Mouse (Mus musculus) urinary bladder, postnatal 36 days (tissue): Measurements from ENCODE around the gene Mrpl37.
"Not testable (repeated sequence)": the region's sequence is repeated elsewhere in the genome, so short reads cannot be mapped to it uniquely, and the experiment has no call there.

ENCODE experiments used
- DNase-seq, 2 experiments: peaks; one replicate each; pipeline ENCODE4 v3.0.0; 2022; ENCODE audit warnings: low spot score in 2 of 2, mixed read lengths in 1 of 2

Mrpl37 gene

DNA sequence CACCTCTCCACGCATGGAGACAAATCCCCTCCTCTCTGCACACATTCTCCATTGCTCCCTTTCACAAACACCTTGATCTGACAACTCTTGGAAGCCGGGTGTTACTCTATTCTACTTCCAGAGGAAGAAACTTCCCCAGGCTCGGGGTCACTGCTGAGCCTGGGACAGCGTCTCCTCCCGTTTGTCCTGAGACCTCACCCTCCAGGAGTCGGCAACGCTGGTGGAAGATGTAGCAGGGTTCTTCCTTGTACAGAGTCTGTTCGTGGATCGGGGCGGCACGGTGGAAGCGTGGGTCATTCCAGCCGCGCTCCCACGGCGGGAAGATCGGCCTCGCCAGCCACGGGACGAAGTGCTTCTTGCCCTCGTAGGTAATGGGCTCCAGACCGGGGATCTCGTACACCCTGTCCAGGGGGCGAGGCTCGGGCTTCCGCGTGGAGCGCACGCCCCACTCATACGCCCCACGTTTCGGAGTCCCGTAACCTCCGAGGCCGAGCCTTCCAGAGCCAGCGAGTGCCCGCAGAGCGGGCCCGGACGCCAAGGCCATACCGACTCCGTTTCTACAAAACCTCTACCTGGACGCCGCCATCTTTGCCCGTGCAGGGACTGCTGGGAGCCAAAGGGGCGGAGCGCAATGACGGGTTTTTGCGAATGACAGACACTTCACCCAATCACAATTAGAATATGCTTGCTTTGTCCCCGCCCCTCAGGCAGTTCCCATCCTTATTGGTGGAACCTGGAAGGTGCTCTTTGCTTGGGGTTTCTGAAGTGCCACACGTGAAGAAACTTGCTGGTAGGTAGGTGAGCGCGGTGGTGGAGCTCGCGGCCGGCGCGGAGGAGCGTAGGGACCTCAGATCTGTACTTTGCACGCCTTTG lies at the start of gene Mrpl37, which contains the start of gene Cyb5rl:
Mrpl37 (minus strand) TSS at position 617 of the 873 bp plus-strand sequence.
Cyb5rl (plus strand) TSS at position 737 of the 873 bp plus-strand sequence.
- peak; percentile 95 to 96 for DNase-seq

DNA sequence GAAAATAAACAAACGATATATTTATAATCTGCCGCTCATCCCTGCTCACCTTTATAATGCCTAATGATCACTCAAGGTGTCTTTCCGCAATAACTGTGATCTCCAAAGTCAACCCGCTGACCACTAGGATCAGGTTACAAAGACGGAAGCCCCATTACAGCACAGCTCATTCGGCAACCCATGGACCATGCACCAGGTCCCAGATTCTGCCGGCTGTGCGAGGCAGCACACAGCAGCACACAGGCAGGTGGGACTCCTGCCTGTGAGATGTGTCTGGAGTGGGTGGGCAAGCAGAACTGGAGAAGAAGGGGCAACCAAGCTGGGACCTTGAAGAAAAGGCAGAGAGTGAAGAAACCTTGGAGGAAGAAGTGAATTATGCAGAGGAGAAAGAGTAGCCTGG lies 47.6 kb upstream of the Mrpl37 start:
- DNase-seq = no peak

DNA sequence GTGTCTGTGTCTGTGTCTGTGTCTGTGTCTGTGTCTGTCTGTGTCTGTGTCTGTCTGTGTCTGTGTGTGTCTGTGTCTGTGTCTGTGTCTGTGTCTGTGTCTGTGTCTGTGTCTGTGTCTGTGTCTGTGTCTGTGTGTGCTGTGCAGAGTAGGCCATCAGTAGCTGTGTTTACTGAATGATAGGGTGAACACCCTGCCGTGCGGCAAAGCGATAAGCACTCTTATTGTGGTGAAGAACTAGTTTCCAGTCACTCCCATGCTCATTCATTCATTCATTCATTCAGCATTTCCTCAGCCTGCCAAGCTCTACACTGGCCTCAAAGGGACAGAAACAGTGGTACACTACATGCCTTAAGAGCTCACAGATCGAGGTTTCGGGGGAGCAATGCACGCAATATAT lies 42.5 kb upstream of the Mrpl37 start:
- not testable (repeated sequence) for DNase-seq

DNA sequence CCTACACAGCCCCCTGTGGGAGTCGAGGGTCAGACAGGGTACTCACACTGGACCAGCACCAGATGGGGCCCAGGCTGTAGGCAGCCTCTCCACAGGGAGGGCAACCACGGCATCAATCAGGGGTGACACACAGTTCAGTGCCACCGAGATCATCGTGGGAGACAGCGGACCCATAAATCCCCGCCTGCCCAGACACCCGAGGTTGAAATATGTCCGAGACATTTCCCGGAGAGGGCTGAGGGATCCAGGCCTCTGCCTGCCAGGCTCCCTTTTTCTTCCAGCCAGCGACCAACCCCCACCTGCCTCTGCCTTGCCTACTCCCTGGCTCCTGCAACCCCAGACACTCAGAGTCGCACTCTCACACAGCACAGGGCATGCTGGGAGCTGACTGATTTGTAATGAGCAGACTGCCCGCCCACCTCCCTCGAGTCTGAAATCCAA lies 41.6 kb upstream of the Mrpl37 start:
- DNase-seq = peak in 1 of 2 experiments; percentile 37

DNA sequence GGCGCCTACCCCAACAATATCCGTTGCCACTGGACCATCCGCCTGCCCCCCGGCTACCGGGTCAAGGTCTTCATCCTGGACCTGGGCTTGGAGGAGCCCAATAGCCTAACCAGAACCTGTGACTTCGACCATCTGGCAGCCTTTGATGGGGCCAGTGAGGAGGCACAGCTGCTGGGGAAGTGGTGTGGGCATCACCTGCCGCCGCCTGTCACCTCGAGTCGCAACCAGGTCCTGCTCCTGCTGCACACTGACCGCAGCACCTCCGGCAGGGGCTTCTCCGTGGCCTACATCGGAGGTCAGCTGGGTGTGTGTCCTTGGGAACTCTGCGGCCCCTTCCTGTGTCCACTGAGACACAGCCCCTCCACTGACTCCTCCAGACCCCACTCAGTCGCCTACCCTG lies 40.1 kb upstream of the Mrpl37 start:
- DNase-seq = no peak

DNA sequence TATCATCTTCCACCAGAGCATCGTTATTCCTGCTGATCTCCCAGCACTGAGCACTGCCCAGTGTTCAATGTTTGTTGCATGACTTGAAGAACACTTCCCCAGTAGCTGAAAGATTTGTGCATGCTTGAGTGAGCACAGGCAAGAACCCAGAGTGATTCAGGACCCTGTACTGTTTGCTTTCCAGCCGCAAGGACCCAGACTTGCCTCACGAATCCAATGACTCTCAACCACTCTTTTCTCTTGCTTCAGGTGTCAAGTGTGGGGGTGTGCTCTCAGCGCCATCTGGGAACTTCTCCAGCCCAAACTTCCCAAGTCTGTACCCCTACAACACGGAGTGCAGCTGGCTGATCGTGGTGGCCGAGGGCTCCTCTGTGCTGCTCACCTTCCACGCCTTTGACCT lies 35.6 kb upstream of the Mrpl37 start:
- no peak for DNase-seq

DNA sequence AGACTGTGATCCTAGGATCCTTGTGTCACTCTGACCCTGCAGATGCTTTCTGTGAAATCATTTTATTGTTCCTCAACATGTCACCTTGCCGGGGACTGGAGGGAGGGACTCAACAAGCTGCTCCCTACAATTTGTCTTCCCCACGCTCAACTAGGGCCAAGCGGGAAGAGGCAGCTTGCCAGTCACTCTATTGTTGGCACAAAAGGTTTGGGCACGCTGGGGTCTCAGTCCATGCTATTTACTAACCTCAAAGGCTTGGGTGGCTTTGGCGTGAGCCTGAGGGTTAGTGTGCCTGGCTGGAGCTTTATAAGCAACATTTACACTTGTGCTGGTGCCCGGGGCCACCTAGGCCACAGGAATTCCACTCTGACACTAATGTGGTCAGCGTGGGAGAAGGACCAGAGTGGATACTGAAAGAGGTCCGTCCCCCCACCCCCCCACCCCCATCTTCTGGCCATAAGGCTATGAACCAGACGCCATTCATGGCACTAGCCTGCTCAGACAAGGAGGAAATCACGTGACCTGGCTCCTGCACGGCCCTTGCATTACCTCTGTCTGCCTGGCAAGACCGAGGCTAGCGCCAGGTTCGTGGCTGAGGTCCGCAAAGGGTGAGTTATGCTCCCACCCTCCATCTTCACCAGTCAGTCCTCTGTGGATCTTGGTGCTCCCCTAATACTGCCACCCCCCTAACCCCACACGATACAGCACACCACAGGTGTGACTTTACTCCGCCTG lies 32.3 kb upstream of the Mrpl37 start:
- DNase-seq = no peak

DNA sequence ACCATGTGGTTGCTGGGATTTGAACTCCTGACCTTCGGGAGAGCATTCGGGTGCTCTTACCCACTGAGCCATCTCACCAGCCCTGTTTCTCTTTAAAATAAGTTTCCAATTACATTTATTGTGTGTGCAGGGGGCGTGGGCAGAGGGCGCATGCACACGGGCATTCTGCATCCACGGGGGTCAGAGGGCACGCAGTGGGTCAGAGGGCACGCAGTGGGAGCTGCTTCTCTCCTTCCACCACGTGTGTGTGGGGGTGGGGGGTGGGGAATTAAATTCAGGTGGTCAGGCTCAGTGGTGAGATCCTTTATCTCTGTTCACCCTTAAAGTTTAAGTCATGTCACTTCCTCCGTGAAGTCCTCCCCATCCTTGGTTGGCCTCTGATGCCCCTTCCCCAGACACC lies 31.7 kb upstream of the Mrpl37 start:
- no peak for DNase-seq

DNA sequence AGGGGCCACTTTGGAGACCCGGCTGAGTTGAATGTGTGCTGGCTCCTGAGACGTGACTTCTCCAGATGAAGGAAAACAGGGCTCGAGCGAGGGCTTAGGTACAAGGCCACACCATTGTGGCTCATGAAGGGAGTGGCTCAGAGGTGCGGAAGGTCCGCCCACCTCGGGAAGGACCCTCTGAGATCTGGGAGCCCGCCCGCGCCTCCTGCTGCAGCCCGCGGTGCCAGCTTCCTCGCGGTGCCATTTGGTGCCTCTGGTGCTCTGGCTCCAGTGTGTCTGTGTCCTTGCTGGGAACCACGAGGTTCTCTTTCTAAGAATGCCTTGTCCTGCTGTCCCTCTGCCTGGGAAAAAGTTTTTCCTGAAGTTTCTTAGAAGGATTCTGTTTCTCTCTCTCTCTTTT lies 31.2 kb upstream of the Mrpl37 start:
- no peak for DNase-seq

DNA sequence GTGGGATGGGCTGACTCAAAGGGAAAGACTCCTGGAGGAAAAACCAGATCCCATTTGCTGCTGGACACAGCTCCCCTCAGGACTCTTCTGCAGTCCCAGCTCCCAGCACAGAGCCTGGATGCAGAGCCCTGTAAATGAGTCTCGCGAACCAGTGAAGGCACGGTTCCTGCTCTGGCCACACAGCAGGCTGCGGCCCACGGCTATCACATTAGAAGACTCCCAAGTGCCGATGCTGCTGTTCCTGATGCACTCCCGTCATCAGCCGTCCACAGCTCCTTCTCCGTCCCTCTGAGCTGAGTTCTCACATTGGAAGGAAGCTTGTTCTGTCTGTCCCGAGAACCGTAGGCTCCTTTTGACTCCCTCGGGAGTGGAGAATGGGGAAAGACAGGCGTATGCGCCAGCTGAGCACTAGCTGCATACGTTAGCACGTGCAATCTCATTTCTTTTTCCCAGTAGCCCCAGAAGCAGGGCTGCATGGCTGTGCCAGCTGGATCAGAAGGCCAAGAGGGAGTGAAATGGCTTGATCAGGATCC lies 30.2 kb upstream of the Mrpl37 start, which contains the start of gene Cdcp2:
Cdcp2 (plus strand) TSS at position 51 of the 533 bp plus-strand sequence.
- peak in 1 of 2 experiments; percentile 11 for DNase-seq

DNA sequence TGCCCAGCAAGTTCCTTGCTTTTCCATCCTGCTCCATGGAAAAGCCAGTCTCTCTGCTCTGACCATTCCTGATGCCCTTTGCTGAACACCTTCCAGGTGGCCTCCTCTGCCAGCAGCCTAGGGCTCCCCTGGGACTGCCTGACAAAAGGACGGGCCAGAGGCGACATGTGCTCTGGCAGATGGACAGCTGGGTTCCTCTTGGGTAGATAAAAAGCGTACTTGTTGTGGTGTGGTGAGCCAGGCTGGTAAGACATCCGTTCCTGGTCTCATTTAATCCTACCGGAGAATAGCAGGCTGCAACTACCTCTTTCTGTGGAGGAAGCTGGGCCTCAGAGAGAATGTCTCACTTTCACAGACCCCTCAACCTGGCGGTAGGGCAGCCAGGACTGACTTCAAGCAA lies 29.4 kb upstream of the Mrpl37 start:
- DNase-seq = no peak

DNA sequence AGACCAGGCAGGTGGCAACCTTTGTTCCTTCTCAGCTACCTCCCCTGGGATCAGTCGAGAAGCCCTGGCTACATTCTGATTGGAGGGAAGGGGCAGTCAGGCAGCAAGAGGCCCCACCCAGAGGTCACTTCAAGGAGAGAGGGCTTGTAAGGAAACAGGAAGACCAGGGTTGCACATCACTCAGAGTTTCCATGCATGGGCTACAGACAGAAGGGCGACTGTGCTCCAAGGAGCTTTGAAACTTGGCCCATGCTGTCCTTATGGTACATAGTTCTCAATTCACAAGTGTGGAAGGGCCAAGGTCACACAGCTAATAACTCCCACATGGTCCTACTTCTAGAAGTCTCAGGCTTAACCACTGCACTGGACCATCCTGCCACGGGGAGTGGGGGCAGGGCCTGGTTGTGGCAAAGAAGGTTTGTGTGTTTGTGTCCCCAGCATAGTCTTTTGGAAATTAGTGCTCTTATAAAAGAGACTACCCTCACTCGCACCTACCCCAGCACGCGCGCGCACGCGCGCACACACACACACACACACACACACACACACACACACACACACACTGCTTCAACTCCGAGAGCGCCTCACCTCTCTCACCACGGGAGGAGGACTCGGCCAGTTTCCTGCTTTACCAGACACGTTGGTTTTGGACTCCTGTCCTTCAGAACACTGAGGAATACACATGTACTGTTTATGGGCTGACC lies 28.0 kb upstream of the Mrpl37 start:
- DNase-seq = no peak

DNA sequence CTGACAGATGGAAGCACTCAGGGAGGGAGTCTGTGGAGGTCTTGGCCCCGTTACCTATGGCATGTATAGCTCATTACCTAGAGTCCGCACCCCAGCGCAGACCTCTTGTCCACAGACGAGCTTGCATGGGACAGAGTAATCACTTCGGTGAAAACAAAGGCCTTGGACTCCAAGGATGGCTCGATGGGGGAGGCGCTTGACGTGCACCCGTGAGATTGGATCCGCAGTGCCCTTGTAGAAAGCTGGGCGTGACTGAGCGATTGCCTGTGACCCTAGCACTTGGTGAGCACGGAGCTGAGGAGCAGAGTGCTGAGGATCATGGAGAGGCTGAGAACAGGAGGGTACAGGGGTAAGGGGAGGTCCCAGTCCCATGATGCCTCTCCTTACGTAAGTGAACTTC lies 25.0 kb upstream of the Mrpl37 start:
- DNase-seq = no peak

DNA sequence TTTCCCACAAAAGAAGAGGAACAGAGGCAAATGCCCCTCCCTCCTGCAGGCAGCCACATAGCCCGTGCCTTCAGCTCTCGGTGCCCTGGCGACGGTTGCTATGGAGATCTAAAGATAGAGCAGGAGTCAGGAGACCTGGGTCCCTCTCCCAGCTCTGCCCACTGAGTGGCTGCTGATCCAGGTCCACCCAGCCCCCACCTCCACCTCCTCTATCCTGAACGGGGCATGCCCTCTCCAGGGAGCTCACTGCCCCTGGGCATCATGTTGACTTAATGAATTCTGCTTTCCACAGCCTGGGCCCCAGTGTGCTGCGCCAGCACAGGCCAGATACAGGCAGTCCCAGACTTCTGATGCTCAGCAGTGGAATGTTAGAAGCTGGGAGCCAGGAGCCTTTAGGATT lies 18.2 kb upstream of the Mrpl37 start:
- no peak for DNase-seq

DNA sequence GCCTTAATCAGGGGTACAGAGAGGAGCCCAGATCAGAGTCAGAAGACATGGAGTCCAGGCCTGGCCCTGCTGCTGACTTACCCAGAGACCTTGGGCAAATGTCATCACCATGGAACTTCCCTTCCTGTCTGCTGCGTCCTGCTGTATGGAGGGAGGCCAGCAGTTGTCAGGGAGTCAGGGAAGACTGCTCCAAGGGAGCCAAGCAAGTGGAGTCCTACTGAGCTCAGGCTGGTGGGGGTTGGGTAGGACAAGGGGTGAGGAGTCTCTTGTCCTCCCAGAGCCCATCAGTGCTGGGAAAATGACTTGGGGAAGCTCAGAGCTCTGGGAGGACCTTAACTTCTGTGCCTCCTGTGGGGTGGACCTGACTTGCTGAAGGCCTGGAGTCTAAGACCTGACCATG lies 17.7 kb upstream of the Mrpl37 start:
- no peak for DNase-seq

DNA sequence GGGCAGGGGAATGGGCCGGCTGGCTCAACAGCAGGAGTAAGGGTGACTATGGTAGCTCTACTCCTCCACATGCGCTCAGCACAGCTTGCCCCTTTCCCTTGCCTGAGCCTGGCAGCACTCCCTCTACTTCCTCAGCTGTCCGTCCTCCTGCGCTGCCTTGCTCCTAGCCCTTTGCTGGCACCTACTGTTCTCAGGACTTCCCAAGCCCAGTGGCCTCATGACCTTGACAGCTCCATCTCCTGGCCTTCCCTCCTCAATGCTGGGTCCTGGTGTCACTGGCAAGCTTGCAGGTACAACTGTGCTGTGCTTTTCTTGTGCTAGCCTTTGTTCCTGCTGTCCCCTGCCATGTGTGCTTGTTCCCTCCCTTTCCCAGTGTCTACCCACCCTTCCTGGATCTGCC lies 16.5 kb upstream of the Mrpl37 start:
- no peak for DNase-seq

DNA sequence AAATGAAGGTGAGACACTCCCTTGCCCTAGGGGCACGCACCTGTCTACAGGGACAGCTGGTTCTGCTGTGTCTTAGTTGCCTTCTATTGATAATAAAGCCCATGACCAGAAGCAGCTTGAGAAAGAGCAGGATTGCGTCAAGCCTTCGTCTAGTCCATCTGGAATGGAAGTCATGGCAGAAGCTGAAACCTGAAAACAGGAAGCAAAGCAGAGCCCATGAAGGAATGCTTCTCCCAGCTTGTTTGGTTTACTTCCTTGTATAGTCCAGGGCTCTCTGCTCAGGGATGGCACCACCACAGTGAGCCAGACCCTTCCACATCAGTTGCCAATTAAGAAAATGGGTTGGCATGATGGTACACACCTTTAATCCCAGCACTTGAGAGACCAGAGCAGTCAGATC lies 15.5 kb upstream of the Mrpl37 start:
- no peak for DNase-seq

DNA sequence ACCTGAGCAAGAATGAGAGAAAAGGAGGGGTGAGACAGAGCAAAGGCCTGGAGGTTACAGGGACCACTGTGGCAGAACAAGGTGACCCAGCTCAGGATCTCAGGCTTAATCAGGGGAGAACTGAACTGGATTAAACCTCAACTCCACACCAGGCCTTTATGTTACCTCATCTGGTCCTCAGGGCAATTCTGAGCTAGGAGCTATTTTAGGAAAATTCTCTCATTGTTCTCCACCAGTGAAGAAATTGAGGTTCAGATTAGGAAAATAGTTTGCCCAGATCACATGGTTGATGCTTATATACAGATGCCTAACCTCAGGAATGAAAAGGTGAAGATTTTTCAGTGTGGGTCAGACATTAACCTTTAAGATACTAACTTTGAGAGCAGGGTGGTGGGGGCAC lies 13.0 kb upstream of the Mrpl37 start:
- DNase-seq = no peak

DNA sequence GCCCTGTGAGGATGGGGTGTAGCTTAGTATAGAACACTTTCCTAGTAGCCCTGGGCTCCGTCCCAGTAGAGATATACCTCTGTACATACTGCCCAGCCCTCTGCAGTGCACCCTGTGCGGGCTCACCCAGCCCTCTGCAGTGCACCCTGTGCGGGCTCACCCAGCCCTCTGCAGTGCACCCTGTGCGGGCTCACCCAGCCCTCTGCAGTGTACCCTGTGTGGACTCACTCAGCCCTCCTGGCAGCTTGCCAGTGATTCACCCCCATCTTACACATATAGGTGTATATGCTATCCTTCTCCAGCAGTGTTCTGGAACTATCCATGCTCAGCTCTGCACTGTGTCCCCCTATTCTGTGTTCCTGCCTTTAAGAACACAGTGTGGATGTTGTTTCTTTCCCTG lies 12.2 kb upstream of the Mrpl37 start:
- DNase-seq = no peak

DNA sequence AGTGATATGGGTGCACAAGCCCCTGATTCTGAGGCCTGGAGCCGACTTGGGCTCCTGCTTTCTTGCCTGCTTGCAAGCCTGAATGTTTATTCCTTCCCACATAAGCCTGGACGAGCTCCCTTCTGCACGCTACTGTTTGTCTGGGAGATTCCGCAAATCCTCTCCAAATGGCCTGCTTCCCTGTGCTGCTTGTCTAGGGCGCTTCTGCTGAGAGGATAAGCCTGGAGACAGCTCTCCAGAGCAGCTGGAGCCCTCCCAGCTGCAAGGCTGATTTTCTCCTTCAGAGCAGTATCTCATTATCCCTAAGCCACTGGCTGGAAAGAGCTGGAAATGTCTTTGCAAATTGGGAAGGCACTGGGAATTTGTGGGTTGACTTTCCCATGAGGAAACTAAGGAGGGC lies 8.8 kb upstream of the Mrpl37 start:
- no peak for DNase-seq

DNA sequence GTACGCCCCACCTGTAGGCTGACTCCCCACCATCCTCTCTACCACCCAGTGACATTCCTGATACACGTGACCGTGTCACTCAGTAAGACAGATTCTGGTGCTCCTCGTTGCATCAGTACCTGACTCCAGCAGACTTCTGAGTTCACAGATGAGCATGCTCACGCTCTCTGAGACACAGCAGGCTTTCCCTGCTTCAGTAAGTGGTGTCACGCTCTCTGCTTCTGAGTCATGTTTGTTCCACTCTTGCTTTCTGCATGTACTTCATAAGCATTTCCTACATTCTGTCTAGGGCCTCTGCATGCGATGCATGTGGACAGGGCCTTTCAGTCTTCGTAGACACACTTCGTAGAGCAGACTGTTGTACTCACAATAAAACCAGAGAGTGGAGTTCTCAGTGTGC lies 5.7 kb upstream of the Mrpl37 start:
- DNase-seq = no peak
